Comparison of ENCODE assay signal across 22 mouse cellular contexts in the genomic region with DNA sequence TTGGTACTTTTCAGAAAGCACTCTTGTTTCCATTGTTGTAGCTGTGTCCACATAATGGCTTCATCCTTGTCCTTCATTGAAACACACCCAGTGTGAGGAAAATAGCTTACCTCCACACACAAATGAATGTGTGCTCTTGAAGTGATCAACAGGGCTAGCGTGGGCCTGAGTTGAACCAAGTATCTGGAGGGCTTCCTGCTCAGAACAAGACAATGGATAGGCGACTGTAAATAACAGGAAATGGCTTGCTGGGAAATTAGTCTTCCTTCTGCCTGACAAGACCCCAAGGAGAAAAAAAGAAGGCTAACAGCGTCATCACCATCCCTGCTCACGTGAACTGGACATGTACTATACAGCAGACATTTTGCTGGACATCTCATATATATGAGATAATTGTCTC.
DNase-seq lines count a peak whose midpoint lies in the region; ATAC-seq and TF ChIP-seq lines count a peak whose summit lies in the region.
"Had no signal": no experiment of that assay in that cellular context is flagged by ENCODE, and none has a peak within 500 bp of the region (broad histone marks: within the 10 kb centered on the region; RNA-seq: fewer than 3 reads in every experiment).

No protein-coding gene starts in this region.

- H3K9me3 ChIP-seq in heart, postnatal 0 days (replicated peaks; ENCODE audit: control insufficient read depth, low read length) = 0 out of 2 replicates have a peak, but pooled peaks cover 4% of the 10 kb centered on the region
- H3K9me3 ChIP-seq in lung, embryonic 16.5 days (ENCODE audit: control insufficient read depth, low read length) = no peaks in the 10 kb centered on the region
- H3K9me3 ChIP-seq: embryonic facial prominence, embryonic 13.5 days; embryonic facial prominence, embryonic 15.5 days; forebrain, embryonic 10.5 days; forebrain, embryonic 12.5 days had no signal

- H3K4me3 ChIP-seq in heart, postnatal 0 days (ENCODE audit: low read depth, low read length) = no peak overlapping the region
- H3K4me3 ChIP-seq in lung, embryonic 16.5 days (ENCODE audit: low read length) = no peak overlapping the region
- H3K4me3 ChIP-seq: embryonic facial prominence, embryonic 13.5 days; embryonic facial prominence, embryonic 15.5 days; erythroblast, embryonic 14.5 days; forebrain, embryonic 10.5 days; forebrain, embryonic 12.5 days had no signal

- H3K27ac ChIP-seq in heart, postnatal 0 days (ENCODE audit: low read depth) = no peak overlapping the region
- no peak overlapping the region for H3K27ac ChIP-seq in lung, embryonic 16.5 days (ENCODE audit: low read length)
- H3K27ac ChIP-seq: embryonic facial prominence, embryonic 13.5 days; embryonic facial prominence, embryonic 15.5 days; forebrain, embryonic 10.5 days; forebrain, embryonic 12.5 days had no signal

- no peaks in the 10 kb centered on the region for H3K27me3 ChIP-seq in heart, postnatal 0 days (ENCODE audit: control insufficient read depth, insufficient read depth, low read length)
- no peaks in the 10 kb centered on the region for H3K27me3 ChIP-seq in lung, embryonic 16.5 days (ENCODE audit: control insufficient read depth, insufficient read depth, low read depth, low read length)
- H3K27me3 ChIP-seq: embryonic facial prominence, embryonic 13.5 days; embryonic facial prominence, embryonic 15.5 days; forebrain, embryonic 12.5 days had no signal

- no peak for TF ChIP-seq CTCF in heart, postnatal 0 days (IDR thresholded peaks at IDR 0.05; ENCODE audit: low read depth)

- H3K4me1 ChIP-seq in heart, postnatal 0 days (ENCODE audit: control insufficient read depth, insufficient read depth) = no peaks in the 10 kb centered on the region
- H3K4me1 ChIP-seq in lung, embryonic 16.5 days (replicated peaks; ENCODE audit: control insufficient read depth, insufficient read depth, low read length) = no peaks in the 10 kb centered on the region
- H3K4me1 ChIP-seq: embryonic facial prominence, embryonic 13.5 days; embryonic facial prominence, embryonic 15.5 days; forebrain, embryonic 12.5 days had no signal

- WGBS in heart, postnatal 0 days = 63% methylated on average over 4 of the region's 4 CpGs
- 77% methylated on average over 4 of the region's 4 CpGs for WGBS in lung, embryonic 16.5 days

- no peak overlapping the region for H3K9ac ChIP-seq in heart, postnatal 0 days (replicated peaks; ENCODE audit: low read depth, low read length)
- H3K9ac ChIP-seq in lung, embryonic 16.5 days (ENCODE audit: low read length) = no peak overlapping the region
- H3K9ac ChIP-seq: embryonic facial prominence, embryonic 13.5 days; embryonic facial prominence, embryonic 15.5 days; forebrain, embryonic 12.5 days had no signal

- no peak for TF ChIP-seq EP300 in heart, postnatal 0 days (IDR thresholded peaks at IDR 0.05; ENCODE audit: low read depth)

- DNase-seq in heart, postnatal 0 days (ENCODE audit: low spot score) = no peak
- no peak for DNase-seq in heart, postnatal 14 days
- DNase-seq in lung, postnatal 36 days = no peak
- peak; percentile 11 for DNase-seq in lung, postnatal 10 days
- DNase-seq in lung, adult 18-20 months = no peak
- DNase-seq: adrenal gland, adult 2 months; adrenal gland, postnatal 10 days; adrenal gland, postnatal 25 days; cerebellum, adult 11 months; cerebellum, adult 18-20 months; cerebellum, adult 8-10 months; cerebellum, adult 9-11 months; cerebellum, postnatal 14 days; cerebellum, postnatal 36 days; embryo, embryonic 11 days had no signal

- intact Hi-C loops in heart, postnatal 14 days (cut with DNase I) = no loop called here

- 0 out of 2 replicates have a peak, but pooled peaks have one; percentile 24 for ATAC-seq in heart, postnatal 0 days (ENCODE audit: insufficient read depth, low read depth)
- 0 out of 2 replicates have a peak, but pooled peaks have one; percentile 52 for ATAC-seq in lung, embryonic 16.5 days (ENCODE audit: low read depth)
- ATAC-seq: forebrain, embryonic 14.5 days had no signal

- H3K36me3 ChIP-seq in heart, postnatal 0 days (replicated peaks; ENCODE audit: control insufficient read depth, insufficient read depth, low read length) = no peaks in the 10 kb centered on the region
- H3K36me3 ChIP-seq in lung, embryonic 16.5 days (ENCODE audit: control insufficient read depth, insufficient read depth, low read length) = no peaks in the 10 kb centered on the region
- H3K36me3 ChIP-seq: embryonic facial prominence, embryonic 13.5 days; embryonic facial prominence, embryonic 15.5 days; forebrain, embryonic 10.5 days; forebrain, embryonic 12.5 days had no signal

- no peak overlapping the region for H3K4me2 ChIP-seq in heart, postnatal 0 days (ENCODE audit: low read depth, low read length)
- no peak overlapping the region for H3K4me2 ChIP-seq in lung, embryonic 16.5 days (ENCODE audit: low read depth, low read length)
- H3K4me2 ChIP-seq: embryonic facial prominence, embryonic 13.5 days; embryonic facial prominence, embryonic 15.5 days; forebrain, embryonic 12.5 days had no signal
